8 mouse cellular contexts compared by ENCODE assay signal in the genomic region with DNA sequence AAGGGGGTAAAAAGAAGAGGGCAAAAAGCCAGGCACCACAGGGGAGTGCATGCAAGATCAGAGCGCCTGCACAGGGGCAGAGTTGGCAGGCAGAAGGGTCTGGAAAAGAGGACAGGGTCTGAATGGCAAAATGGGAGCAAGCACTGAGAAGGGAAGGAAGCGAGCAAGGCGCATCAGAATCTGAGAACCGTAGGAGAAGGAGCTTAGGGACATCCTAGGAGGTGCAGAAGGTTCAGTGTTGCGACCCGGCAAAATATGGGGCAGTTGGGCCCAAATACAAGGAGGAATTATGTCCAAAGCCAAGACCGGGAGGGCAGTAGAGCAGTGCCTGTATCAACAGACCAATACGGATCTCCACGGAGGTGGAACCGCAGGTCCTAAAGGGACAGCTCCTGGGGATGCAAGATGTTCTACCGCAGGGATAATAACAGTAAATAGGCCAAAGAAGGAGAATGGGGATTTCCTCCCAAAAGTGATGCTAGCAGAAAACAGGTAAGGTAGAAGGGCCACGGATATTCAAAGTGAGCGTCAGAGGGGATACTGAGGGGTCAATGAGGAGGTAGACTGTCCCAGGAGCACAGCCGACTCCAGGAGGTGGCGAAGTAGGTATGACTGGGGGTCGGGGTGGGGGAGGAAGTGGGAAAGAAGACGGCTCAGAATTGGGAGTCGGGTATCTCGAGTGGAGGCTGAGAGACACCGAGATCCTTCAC. TPM values are rescaled to one million over a fixed set of nuclear protein-coding genes. Genes with fewer than 3 reads are reported as not detected.
DNase-seq lines count a peak whose midpoint lies in the region; ATAC-seq lines count a peak whose summit lies in the region.

No protein-coding gene starts in this region.

- H3K27me3 ChIP-seq in heart, embryonic 12.5 days (replicated peaks), result no peaks in the 10 kb centered on the region
- H3K27me3 ChIP-seq in limb, embryonic 15.5 days, result no peaks in the 10 kb centered on the region; the same call in 1 of the 2 replicates

- peak overlapping the region; percentile 95 for H3K9ac ChIP-seq in heart, embryonic 12.5 days
- H3K9ac ChIP-seq in limb, embryonic 15.5 days, result peak overlapping the region; percentile 93

- 2% methylated on average over 20 of the region's 20 CpGs for WGBS in heart, embryonic 12.5 days
- WGBS in limb, embryonic 15.5 days, result 1% methylated on average over 20 of the region's 20 CpGs

- H3K4me3 ChIP-seq in brown adipose tissue, adult 24 weeks (ENCODE audit: insufficient read depth, low read depth, low read length), result peak overlapping the region; percentile 85
- H3K4me3 ChIP-seq in heart, embryonic 12.5 days, result peak overlapping the region; percentile 67
- peak overlapping the region; percentile 87 for H3K4me3 ChIP-seq in limb, embryonic 15.5 days

- peak overlapping the region; percentile 88 for H3K4me2 ChIP-seq in heart, embryonic 12.5 days
- H3K4me2 ChIP-seq in limb, embryonic 15.5 days, result peak overlapping the region; percentile 72

- H3K9me3 ChIP-seq in heart, embryonic 12.5 days (replicated peaks), result no peaks in the 10 kb centered on the region
- no peaks in the 10 kb centered on the region for H3K9me3 ChIP-seq in limb, embryonic 15.5 days

- H3K4me1 ChIP-seq in brown adipose tissue, adult 24 weeks (ENCODE audit: control insufficient read depth, insufficient read depth, insufficient read length, low read length), result peaks cover 28% of the 10 kb centered on the region; the same call in 1 of the 2 replicates
- H3K4me1 ChIP-seq in heart, embryonic 12.5 days (replicated peaks), result peaks cover 55% of the 10 kb centered on the region
- peaks cover 45% of the 10 kb centered on the region for H3K4me1 ChIP-seq in limb, embryonic 15.5 days

- H3K36me3 ChIP-seq in heart, embryonic 12.5 days, result 0 out of 2 replicates have a peak, but pooled peaks cover 3% of the 10 kb centered on the region
- no peaks in the 10 kb centered on the region for H3K36me3 ChIP-seq in limb, embryonic 15.5 days

- no peak for ATAC-seq in heart, embryonic 12.5 days (ENCODE audit: insufficient number of reproducible peaks, low FRiP score)
- ATAC-seq in limb, embryonic 15.5 days (ENCODE audit: insufficient number of reproducible peaks, low FRiP score, low TSS enrichment, low read depth), result no peak
- ATAC-seq in megakaryocyte progenitor cell, adult 5-6 weeks (replicated peaks; ENCODE audit: poor library complexity), result no peak

- peak; percentile 24 to 48 for DNase-seq in heart, adult 18-20 months
- DNase-seq in heart, adult 9 months (ENCODE audit: low spot score in 2 of 2), result no peak
- peak; percentile 47 for DNase-seq in 3T3-L1 (ENCODE audit: low read depth, low spot score)
- peak; percentile 8 for DNase-seq in ovary, postnatal 14 days (ENCODE audit: low spot score)

- H3K27ac ChIP-seq in brown adipose tissue, adult 24 weeks (replicated peaks; ENCODE audit: low read depth, low read length), result peak overlapping the region; percentile 2
- H3K27ac ChIP-seq in heart, embryonic 12.5 days (ENCODE audit: poor library complexity, severe bottlenecking), result peak overlapping the region; percentile 99
- peak overlapping the region; percentile 100 for H3K27ac ChIP-seq in limb, embryonic 15.5 days

RNA-seq across cellular contexts. Expression of gene Arhgap35, which starts 1.2 kb away (rescaled TPM):
- total RNA-seq in heart, adult 18-20 months (2021), result 10 to 100 TPM; 31.8 to 33.9 TPM
- polyA plus RNA-seq in brown adipose tissue, adult 24 weeks (2012; ENCODE audit: insufficient read depth, insufficient read length, missing spikeins), result 19.4 and 33.3 TPM in 2 replicates
- polyA plus RNA-seq in heart, embryonic 12.5 days (2016; fragmentation: Nextera tagmentation; extraction: Ambion mirVana), result 20.3 and 21.4 TPM in 2 replicates
- polyA plus RNA-seq in limb, embryonic 15.5 days (2015; fragmentation: Nextera tagmentation; extraction: Ambion mirVana), result 14.3 and 15.7 TPM in 2 replicates
- total RNA-seq in megakaryocyte progenitor cell, adult 5-6 weeks (2015), result 9.1 and 9.2 TPM in 2 replicates
- total RNA-seq in megakaryocyte progenitor cell, adult 5-6 weeks (2017), result 4.6 and 6.7 TPM in 2 replicates

Comparison
In these comparisons a context has a peak if more than half of its experiments do, and no peak if none do; other contexts are left out.
1. DNase-seq: peak in heart, adult 18-20 months (2 of 2), 3T3-L1 (single experiment) and ovary, postnatal 14 days (single experiment); none in heart, adult 9 months (0 of 2).
2. H3K27ac ChIP-seq: peak in every context shown above with its lines; median percentile 100 in limb, embryonic 15.5 days; 99 in heart, embryonic 12.5 days; 2 in brown adipose tissue, adult 24 weeks.
3. Peak in every context shown above with its lines, with median percentiles within 50 percentile points of each other: H3K4me3 ChIP-seq.